Mouse (Mus musculus): ENCODE results near the gene Scn4a. TPM values are rescaled to one million over a fixed set of nuclear protein-coding genes. Genes with fewer than 3 reads are reported as not detected.

Gene Scn4a
- polyA plus RNA-seq, 1 experiment from 2014 or later = 1.5 TPM

- no peaks in the 10 kb centered on the region for H3K4me1 ChIP-seq (ENCODE audit: control insufficient read depth, insufficient read depth, low read length)
- ATAC-seq (ENCODE audit: low read depth) = no peak
- no peak overlapping the region for H3K4me2 ChIP-seq (ENCODE audit: low read depth, low read length)
- no peak overlapping the region for H3K4me3 ChIP-seq (ENCODE audit: low read depth, low read length)
- H3K36me3 ChIP-seq (ENCODE audit: control insufficient read depth, insufficient read depth, low read length) = no peaks in the 10 kb centered on the region
- no peaks in the 10 kb centered on the region for H3K27me3 ChIP-seq (replicated peaks; ENCODE audit: control insufficient read depth, insufficient read depth, low read length)
- WGBS = 78% methylated on average over 5 of the region's 5 CpGs
- H3K27ac ChIP-seq (replicated peaks; ENCODE audit: low read depth, low read length) = no peak overlapping the region
- no peak for DNase-seq (ENCODE audit: low spot score)
- H3K9ac ChIP-seq (ENCODE audit: low read depth, low read length) = no peak overlapping the region
- no peaks in the 10 kb centered on the region for H3K9me3 ChIP-seq (ENCODE audit: control insufficient read depth, low read length)
These were observed 15.1 kb downstream of the Scn4a start for GRCm38 (mm10) chr11:106338029-106338428.

- Histone ChIP-seq H3K27ac (replicated peaks; ENCODE audit: low read depth, low read length) (no peak overlapping the region), H3K4me1 (ENCODE audit: control insufficient read depth, insufficient read depth, low read length) (no peaks in the 10 kb centered on the region), H3K4me2 (ENCODE audit: low read depth, low read length) (no peak overlapping the region), H3K9me3 (ENCODE audit: control insufficient read depth, low read length) (no peaks in the 10 kb centered on the region), H3K27me3 (replicated peaks; ENCODE audit: control insufficient read depth, insufficient read depth, low read length) (no peaks in the 10 kb centered on the region), H3K9ac (ENCODE audit: low read depth, low read length) (no peak overlapping the region), H3K4me3 (ENCODE audit: low read depth, low read length) (no peak overlapping the region), H3K36me3 (ENCODE audit: control insufficient read depth, insufficient read depth, low read length) (no peaks in the 10 kb centered on the region)
- 0% methylated on average over 2 of the region's 2 CpGs for WGBS
- DNase-seq (ENCODE audit: low spot score) (no peak), ATAC-seq (ENCODE audit: low read depth) (no peak)
These were observed 19.0 kb downstream of the Scn4a start for GRCm38 (mm10) chr11:106334066-106334465.

GRCm38 (mm10) chr11:106332458-106332857, 20.6 kb downstream of the Scn4a start:
- H3K9ac ChIP-seq (ENCODE audit: low read depth, low read length) = no peak overlapping the region
- H3K36me3 ChIP-seq (ENCODE audit: control insufficient read depth, insufficient read depth, low read length) = no peaks in the 10 kb centered on the region
- DNase-seq (ENCODE audit: low spot score) (no peak), ATAC-seq (ENCODE audit: low read depth) (no peak)
- H3K27me3 ChIP-seq (replicated peaks; ENCODE audit: control insufficient read depth, insufficient read depth, low read length) = no peaks in the 10 kb centered on the region
- WGBS = 44% methylated on average over 4 of the region's 4 CpGs
- no peak overlapping the region for H3K27ac ChIP-seq (replicated peaks; ENCODE audit: low read depth, low read length)
- no peak overlapping the region for H3K4me2 ChIP-seq (ENCODE audit: low read depth, low read length)
- H3K4me1 ChIP-seq (ENCODE audit: control insufficient read depth, insufficient read depth, low read length) = peaks cover 5% of the 10 kb centered on the region; the same call in 1 of the 2 replicates
- no peaks in the 10 kb centered on the region for H3K9me3 ChIP-seq (ENCODE audit: control insufficient read depth, low read length)
- no peak overlapping the region for H3K4me3 ChIP-seq (ENCODE audit: low read depth, low read length)

- peak; percentile 62 for DNase-seq (ENCODE audit: low spot score)
- no peaks in the 10 kb centered on the region for H3K27me3 ChIP-seq (replicated peaks; ENCODE audit: control insufficient read depth, insufficient read depth, low read length)
- ATAC-seq (ENCODE audit: low read depth) = no peak
These were observed 23.4 kb downstream of the Scn4a start for GRCm38 (mm10) chr11:106329682-106330081.

GRCm38 (mm10) chr11:106329128-106329527, 24.0 kb downstream of the Scn4a start:
- H3K4me3 ChIP-seq (ENCODE audit: low read depth, low read length) = no peak overlapping the region
- H3K4me2 ChIP-seq (ENCODE audit: low read depth, low read length) = no peak overlapping the region
- no peaks in the 10 kb centered on the region for H3K36me3 ChIP-seq (ENCODE audit: control insufficient read depth, insufficient read depth, low read length)
- no peak overlapping the region for H3K27ac ChIP-seq (replicated peaks; ENCODE audit: low read depth, low read length)
- DNase-seq (ENCODE audit: low spot score) (no peak), ATAC-seq (ENCODE audit: low read depth) (no peak)
- no peak overlapping the region for H3K9ac ChIP-seq (ENCODE audit: low read depth, low read length)
- peaks cover 6% of the 10 kb centered on the region; the same call in 1 of the 2 replicates for H3K4me1 ChIP-seq (ENCODE audit: control insufficient read depth, insufficient read depth, low read length)
- 57% methylated on average over 6 of the region's 6 CpGs for WGBS
- no peaks in the 10 kb centered on the region for H3K9me3 ChIP-seq (ENCODE audit: control insufficient read depth, low read length)
- no peaks in the 10 kb centered on the region for H3K27me3 ChIP-seq (replicated peaks; ENCODE audit: control insufficient read depth, insufficient read depth, low read length)

More at GRCm38 (mm10) chr11:106329682-106330081, 23.4 kb downstream of the Scn4a start:
- Histone ChIP-seq H3K4me3 (ENCODE audit: low read depth, low read length) (no peak overlapping the region), H3K9ac (ENCODE audit: low read depth, low read length) (no peak overlapping the region), H3K9me3 (ENCODE audit: control insufficient read depth, low read length) (no peaks in the 10 kb centered on the region), H3K4me1 (ENCODE audit: control insufficient read depth, insufficient read depth, low read length) (peaks cover 6% of the 10 kb centered on the region; the same call in 1 of the 2 replicates), H3K27ac (replicated peaks; ENCODE audit: low read depth, low read length) (no peak overlapping the region), H3K36me3 (ENCODE audit: control insufficient read depth, insufficient read depth, low read length) (no peaks in the 10 kb centered on the region), H3K4me2 (ENCODE audit: low read depth, low read length) (no peak overlapping the region)
- WGBS = 68% methylated on average over 7 of the region's 7 CpGs

- DNase-seq (ENCODE audit: low spot score) = no peak
- no peak for ATAC-seq (ENCODE audit: low read depth)
- Histone ChIP-seq H3K36me3 (ENCODE audit: control insufficient read depth, insufficient read depth, low read length) (no peaks in the 10 kb centered on the region), H3K4me1 (ENCODE audit: control insufficient read depth, insufficient read depth, low read length) (peaks cover 6% of the 10 kb centered on the region; the same call in 1 of the 2 replicates), H3K9ac (ENCODE audit: low read depth, low read length) (no peak overlapping the region), H3K27me3 (replicated peaks; ENCODE audit: control insufficient read depth, insufficient read depth, low read length) (no peaks in the 10 kb centered on the region), H3K9me3 (ENCODE audit: control insufficient read depth, low read length) (no peaks in the 10 kb centered on the region), H3K4me3 (ENCODE audit: low read depth, low read length) (no peak overlapping the region), H3K27ac (replicated peaks; ENCODE audit: low read depth, low read length) (no peak overlapping the region), H3K4me2 (ENCODE audit: low read depth, low read length) (no peak overlapping the region)
- 52% methylated on average over 5 of the region's 5 CpGs for WGBS
These were observed 24.6 kb downstream of the Scn4a start for GRCm38 (mm10) chr11:106328521-106328920.

- 86% methylated on average over 8 of the region's 8 CpGs for WGBS
- no peak overlapping the region for H3K27ac ChIP-seq (replicated peaks; ENCODE audit: low read depth, low read length)
- no peak overlapping the region for H3K4me2 ChIP-seq (ENCODE audit: low read depth, low read length)
- no peak overlapping the region for H3K9ac ChIP-seq (ENCODE audit: low read depth, low read length)
- no peak for ATAC-seq (ENCODE audit: low read depth)
- no peak overlapping the region for H3K4me3 ChIP-seq (ENCODE audit: low read depth, low read length)
- no peak for DNase-seq (ENCODE audit: low spot score)
- no peaks in the 10 kb centered on the region for H3K9me3 ChIP-seq (ENCODE audit: control insufficient read depth, low read length)
- no peaks in the 10 kb centered on the region for H3K27me3 ChIP-seq (replicated peaks; ENCODE audit: control insufficient read depth, insufficient read depth, low read length)
- no peaks in the 10 kb centered on the region for H3K36me3 ChIP-seq (ENCODE audit: control insufficient read depth, insufficient read depth, low read length)
- peaks cover 6% of the 10 kb centered on the region; the same call in 1 of the 2 replicates for H3K4me1 ChIP-seq (ENCODE audit: control insufficient read depth, insufficient read depth, low read length)
These were observed 26.6 kb downstream of the Scn4a start for GRCm38 (mm10) chr11:106326475-106326874.

GRCm38 (mm10) chr11:106325566-106326206, 27.4 kb downstream of the Scn4a start:
- ATAC-seq (ENCODE audit: low read depth) = 0 out of 2 replicates have a peak, but pooled peaks have one; percentile 45
- Histone ChIP-seq H3K27me3 (replicated peaks; ENCODE audit: control insufficient read depth, insufficient read depth, low read length) (no peaks in the 10 kb centered on the region), H3K9ac (ENCODE audit: low read depth, low read length) (no peak overlapping the region), H3K4me1 (ENCODE audit: control insufficient read depth, insufficient read depth, low read length) (peaks cover 6% of the 10 kb centered on the region; the same call in 1 of the 2 replicates), H3K27ac (replicated peaks; ENCODE audit: low read depth, low read length) (no peak overlapping the region), H3K4me3 (ENCODE audit: low read depth, low read length) (no peak overlapping the region), H3K9me3 (ENCODE audit: control insufficient read depth, low read length) (no peaks in the 10 kb centered on the region), H3K36me3 (ENCODE audit: control insufficient read depth, insufficient read depth, low read length) (no peaks in the 10 kb centered on the region), H3K4me2 (ENCODE audit: low read depth, low read length) (no peak overlapping the region)
- peak; percentile 72 for DNase-seq (ENCODE audit: low spot score)
- 70% methylated on average over 8 of the region's 8 CpGs for WGBS

GRCm38 (mm10) chr11:106324858-106325257, 28.2 kb downstream of the Scn4a start:
- Histone ChIP-seq H3K4me1 (ENCODE audit: control insufficient read depth, insufficient read depth, low read length) (peaks cover 6% of the 10 kb centered on the region; the same call in 1 of the 2 replicates), H3K27ac (replicated peaks; ENCODE audit: low read depth, low read length) (no peak overlapping the region), H3K9me3 (ENCODE audit: control insufficient read depth, low read length) (no peaks in the 10 kb centered on the region), H3K36me3 (ENCODE audit: control insufficient read depth, insufficient read depth, low read length) (no peaks in the 10 kb centered on the region), H3K4me3 (ENCODE audit: low read depth, low read length) (no peak overlapping the region), H3K9ac (ENCODE audit: low read depth, low read length) (no peak overlapping the region), H3K27me3 (replicated peaks; ENCODE audit: control insufficient read depth, insufficient read depth, low read length) (no peaks in the 10 kb centered on the region), H3K4me2 (ENCODE audit: low read depth, low read length) (no peak overlapping the region)
- 61% methylated on average over 5 of the region's 5 CpGs for WGBS
- DNase-seq (ENCODE audit: low spot score) = no peak
- no peak for ATAC-seq (ENCODE audit: low read depth)
